Mouse (Mus musculus): ENCODE data around the gene Mrpl14.

DNA sequence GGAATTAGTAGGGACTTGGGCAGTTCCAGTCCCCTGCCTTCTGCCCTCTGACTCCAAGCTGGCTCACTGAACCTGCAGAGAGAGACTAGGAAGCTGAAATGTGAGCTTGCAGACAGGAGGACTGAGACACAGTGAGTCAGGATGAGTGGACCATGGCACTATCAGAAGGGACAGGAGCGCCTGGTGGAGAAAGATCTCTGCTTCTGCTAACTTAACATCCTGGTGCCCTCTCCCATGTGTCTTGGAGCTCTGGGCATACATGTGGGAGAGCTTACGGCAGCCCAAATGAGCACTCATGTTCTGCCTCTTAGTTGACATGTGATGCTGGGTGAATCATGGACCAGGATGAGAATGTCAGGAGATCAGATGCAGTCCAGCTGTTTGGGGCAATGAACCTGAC is 59.5 kb downstream of the Mrpl14 start:
- TF ChIP-seq CTCF (IDR thresholded peaks at IDR 0.05; ENCODE audit: low read depth) (no peak), EP300 (optimal IDR thresholded peaks at IDR 0.05) (no peak)
